Mouse (Mus musculus) MEL (cell line): ENCODE data around the gene Rhov. TPM values are rescaled to one million over a fixed set of nuclear protein-coding genes. Genes with fewer than 3 reads are reported as not detected.

Experiments used
- DNase-seq: peaks from one replicate; pipeline ENCODE4 v3.0.0; 2011; ENCODE audit warnings: low read depth, low spot score
- H3K27ac ChIP-seq: 2 replicates; pipeline ENCODE4 v1.5.1; 2012; ENCODE audit warnings: low read depth, mild to moderate bottlenecking, control low read depth, low read length, moderate library complexity; ENCODE audit not compliant: control insufficient read depth
- H3K27me3 ChIP-seq, 2 experiments: fragments of 150-350 bp in 1 of 2; sonication (generic) in 1 of 2; 2 replicates each; pipeline ENCODE4 v1.6.1; 2012; ENCODE audit warnings: low read length in 2 of 2, mild to moderate bottlenecking in 2 of 2, improper control_type of control experiment in 1 of 2, moderate library complexity in 1 of 2; ENCODE audit not compliant: insufficient read depth in 2 of 2, control insufficient read depth in 1 of 2
- H3K36me3 ChIP-seq, 2 experiments: 2 replicates each; pipeline ENCODE4 v1.6.1; 2012 to 2014; ENCODE audit warnings: low read length in 2 of 2, improper control_type of control experiment in 1 of 2, inconsistent platforms in 1 of 2, mild to moderate bottlenecking in 1 of 2; ENCODE audit not compliant: insufficient read depth in 2 of 2, control insufficient read depth in 1 of 2
- H3K4me1 ChIP-seq, 2 experiments: fragments of 150-350 bp in 1 of 2; sonication (generic) in 1 of 2; 2 replicates each; pipeline ENCODE4 v1.6.1; 2012; ENCODE audit warnings: low read length in 2 of 2, improper control_type of control experiment in 1 of 2, mild to moderate bottlenecking in 1 of 2; ENCODE audit not compliant: insufficient read depth in 2 of 2, control insufficient read depth in 1 of 2
- H3K4me3 ChIP-seq, 2 experiments: fragments of 150-350 bp in 1 of 2; sonication (generic) in 1 of 2; 2 replicates each; pipeline ENCODE4 v1.5.1; 2012; ENCODE audit warnings: low read depth in 2 of 2, low read length in 2 of 2, mild to moderate bottlenecking in 2 of 2, moderate library complexity in 2 of 2, control low read depth in 1 of 2, improper control_type of control experiment in 1 of 2; ENCODE audit not compliant: control insufficient read depth in 1 of 2, insufficient read depth in 1 of 2
- H3K79me2 ChIP-seq: 2 replicates; pipeline ENCODE4 v1.6.1; 2012; ENCODE audit warnings: mild to moderate bottlenecking, low read length, moderate library complexity; ENCODE audit not compliant: control insufficient read depth, poor library complexity, insufficient read depth
- H3K9ac ChIP-seq: 2 replicates; pipeline ENCODE4 v1.6.1; 2012; ENCODE audit warnings: low read depth, mild to moderate bottlenecking, control low read depth, low read length, moderate library complexity; ENCODE audit not compliant: control insufficient read depth, poor library complexity, severe bottlenecking
- H3K9me3 ChIP-seq: fragments of 150-350 bp; sonication (generic); replicated peaks from 2 replicates; pipeline ENCODE4 v1.6.1; 2012; ENCODE audit warnings: mild to moderate bottlenecking, low read length, improper control_type of control experiment, moderate library complexity; ENCODE audit not compliant: insufficient read depth
- BHLHE40 ChIP-seq: IDR thresholded peaks from 2 replicates; pipeline ENCODE4 v1.6.1; 2012; ENCODE audit warnings: low read depth, mild to moderate bottlenecking, inconsistent platforms, low read length, improper control_type of control experiment, borderline replicate concordance
- CHD2 ChIP-seq: IDR thresholded peaks from 2 replicates; pipeline ENCODE4 v1.6.1; 2011; ENCODE audit warnings: low read length, improper control_type of control experiment
- E2F4 ChIP-seq: IDR thresholded peaks from 2 replicates; pipeline ENCODE4 v1.6.1; 2011; ENCODE audit warnings: low read depth, low read length, improper control_type of control experiment, borderline replicate concordance
- ELF1 ChIP-seq: IDR thresholded peaks from 2 replicates; pipeline ENCODE4 v1.6.1; 2014; ENCODE audit warnings: low read depth, mild to moderate bottlenecking, inconsistent platforms, low read length, improper control_type of control experiment, moderate library complexity
- ETS1 ChIP-seq: IDR thresholded peaks from 2 replicates; pipeline ENCODE4 v1.6.1; 2012; ENCODE audit warnings: low read depth, mild to moderate bottlenecking, inconsistent platforms, low read length, improper control_type of control experiment, moderate library complexity
- HCFC1 ChIP-seq: IDR thresholded peaks from 2 replicates; pipeline ENCODE4 v1.6.1; 2012; ENCODE audit warnings: low read depth, mild to moderate bottlenecking, inconsistent platforms, low read length, improper control_type of control experiment, moderate library complexity
- KAT2A ChIP-seq: conservative IDR thresholded peaks from 2 replicates; pipeline ENCODE4 v1.6.1; 2012; ENCODE audit warnings: low read depth, low read length, improper control_type of control experiment, inconsistent platforms
- MAX ChIP-seq: IDR thresholded peaks from 2 replicates; pipeline ENCODE4 v1.6.1; 2011; ENCODE audit warnings: low read length, improper control_type of control experiment
- MXI1 ChIP-seq: IDR thresholded peaks from 2 replicates; pipeline ENCODE4 v1.6.1; 2011; ENCODE audit warnings: mild to moderate bottlenecking, low read depth, low read length, improper control_type of control experiment
- NELFE ChIP-seq: IDR thresholded peaks from 2 replicates; pipeline ENCODE4 v1.6.1; 2011; ENCODE audit warnings: low read depth, low read length, improper control_type of control experiment
- POLR2AphosphoS5 ChIP-seq: IDR thresholded peaks from 2 replicates; pipeline ENCODE4 v1.6.1; 2012; ENCODE audit warnings: low read depth, borderline replicate concordance, mild to moderate bottlenecking, inconsistent platforms, low read length, moderate library complexity, mixed read lengths
- RAD21 ChIP-seq: IDR thresholded peaks from 2 replicates; pipeline ENCODE4 v1.6.1; 2011; ENCODE audit warnings: mild to moderate bottlenecking, low read depth, low read length, improper control_type of control experiment
- RCOR1 ChIP-seq: IDR thresholded peaks from 2 replicates; pipeline ENCODE4 v1.6.1; 2012; ENCODE audit warnings: low read depth, mild to moderate bottlenecking, inconsistent platforms, low read length, improper control_type of control experiment
- SIN3A ChIP-seq: IDR thresholded peaks from 2 replicates; pipeline ENCODE4 v1.6.1; 2012; ENCODE audit warnings: low read length, improper control_type of control experiment, inconsistent platforms
- TBP ChIP-seq: IDR thresholded peaks from 2 replicates; pipeline ENCODE4 v1.8.0; 2011; ENCODE audit warnings: low read depth, low read length, improper control_type of control experiment
- UBTF ChIP-seq: IDR thresholded peaks from 2 replicates; pipeline ENCODE4 v1.6.1; 2012; ENCODE audit warnings: low read depth, mild to moderate bottlenecking, inconsistent platforms, low read length, improper control_type of control experiment, moderate library complexity, borderline replicate concordance; ENCODE audit not compliant: insufficient read depth
- USF1 ChIP-seq: IDR thresholded peaks from 2 replicates; pipeline ENCODE4 v1.6.1; 2014; ENCODE audit warnings: low read depth, mild to moderate bottlenecking, inconsistent platforms, low read length, improper control_type of control experiment, moderate library complexity
- USF2 ChIP-seq, 2 experiments: IDR thresholded peaks; 2 replicates each; pipeline ENCODE4 v1.6.1; 2011 to 2012; ENCODE audit warnings: improper control_type of control experiment in 2 of 2, low read length in 2 of 2, borderline replicate concordance in 1 of 2, inconsistent platforms in 1 of 2, low read depth in 1 of 2, mild to moderate bottlenecking in 1 of 2; ENCODE audit not compliant: insufficient read depth in 1 of 2
- ZKSCAN1 ChIP-seq: IDR thresholded peaks from 2 replicates; pipeline ENCODE4 v1.6.1; 2012; ENCODE audit warnings: low read depth, mild to moderate bottlenecking, inconsistent platforms, low read length, improper control_type of control experiment, moderate library complexity
- ZNF384 ChIP-seq: IDR thresholded peaks from 2 replicates; pipeline ENCODE4 v1.6.1; 2012; ENCODE audit warnings: low read depth, mild to moderate bottlenecking, inconsistent platforms, low read length, improper control_type of control experiment
- polyA plus RNA-seq, 2 experiments: library from polyadenylated mRNA; stranded (reverse) in 1 of 2; unstranded in 1 of 2; fragments of >175 nt in 1 of 2; fragments of >200 nt in 1 of 2; gene quantifications; 2 replicates each; pipeline versions ENCODE4 v1.2.1 to v1.2.4; 2012; ENCODE audit warnings: low replicate concordance in 2 of 2, low read depth in 1 of 2; ENCODE audit not compliant: insufficient read length in 2 of 2, insufficient read depth in 1 of 2, missing spikeins in 1 of 2
- total RNA-seq: library from RNA; depleted of rRNA; stranded (reverse); fragments of 300-350 nt; gene quantifications from 2 replicates; pipeline ENCODE4 v1.2.3, GENCODE M21; 2012

Gene Rhov
- total and polyA plus RNA-seq, 3 experiments, result not detected

- Histone ChIP-seq H3K9ac (no peak overlapping the region), H3K4me3 (no peak overlapping the region), H3K27me3 (no peaks in the 10 kb centered on the region), H3K27ac (no peak overlapping the region), H3K79me2 (no peaks in the 10 kb centered on the region), H3K9me3 (no peaks in the 10 kb centered on the region), H3K4me1 (peaks cover 0 to 3% of the 10 kb centered on the region in 2 experiments; a peak in 3 of 4 replicates), H3K36me3 (no peaks in the 10 kb centered on the region)
- DNase-seq, result no peak
- TF ChIP-seq BHLHE40 (no peak), MXI1 (no peak)
Measured at GRCm38 (mm10) chr2:119313780-119314479, 42.9 kb upstream of the Rhov start.

GRCm38 (mm10) chr2:119312380-119312958, 41.4 kb upstream of the Rhov start:
- Histone ChIP-seq H3K9me3 (no peaks in the 10 kb centered on the region), H3K27me3 (no peaks in the 10 kb centered on the region), H3K27ac (no peak overlapping the region), H3K36me3 (no peaks in the 10 kb centered on the region), H3K4me1 (no peaks in the 10 kb centered on the region), H3K79me2 (no peaks in the 10 kb centered on the region), H3K9ac (no peak overlapping the region), H3K4me3 (no peak overlapping the region)
- TF ChIP-seq RCOR1 (no peak), USF1 (no peak), NELFE (no peak), SIN3A (no peak), USF2 (IDR thresholded peaks at IDR 0.05; ENCODE audit: borderline replicate concordance in 1 of 2, insufficient read depth in 1 of 2, low read depth in 1 of 2, low read length in 2 of 2) (no peak), UBTF (no peak), MAX (no peak), ZNF384 (no peak), ETS1 (no peak), KAT2A (no peak), RAD21 (no peak), CHD2 (no peak), TBP (no peak), POLR2AphosphoS5 (no peak), E2F4 (no peak), HCFC1 (no peak), ZKSCAN1 (no peak), ELF1 (no peak)
- no peak for DNase-seq
